Mouse (Mus musculus): Measurements from ENCODE around the gene Lmna.

Lmna gene

GRCm38 (mm10) chr3:88521156-88521555, 11.4 kb upstream of the Lmna start:
- DNase-seq (ENCODE audit: low spot score) = no peak

DNA sequence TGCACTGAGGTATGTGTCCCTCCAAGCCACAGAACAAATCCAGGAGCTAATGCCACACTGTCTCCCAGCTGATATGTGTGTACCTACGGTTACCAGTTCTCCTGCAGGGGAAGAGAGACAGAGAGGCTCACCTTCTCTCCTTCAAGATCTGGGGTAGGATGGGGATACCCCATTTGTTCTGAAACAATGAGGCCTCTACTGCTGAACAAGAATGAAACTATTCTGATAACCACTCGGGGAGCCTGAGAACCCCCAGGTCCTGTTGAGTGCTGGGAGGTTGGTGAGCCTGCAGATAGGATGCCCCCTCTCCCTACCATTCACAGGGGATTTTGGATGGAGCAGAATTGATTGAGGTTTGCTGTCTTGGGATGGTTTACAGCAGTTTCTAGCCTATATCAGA, 10.3 kb upstream of the Lmna start:
- DNase-seq (ENCODE audit: low spot score) = no peak

DNA sequence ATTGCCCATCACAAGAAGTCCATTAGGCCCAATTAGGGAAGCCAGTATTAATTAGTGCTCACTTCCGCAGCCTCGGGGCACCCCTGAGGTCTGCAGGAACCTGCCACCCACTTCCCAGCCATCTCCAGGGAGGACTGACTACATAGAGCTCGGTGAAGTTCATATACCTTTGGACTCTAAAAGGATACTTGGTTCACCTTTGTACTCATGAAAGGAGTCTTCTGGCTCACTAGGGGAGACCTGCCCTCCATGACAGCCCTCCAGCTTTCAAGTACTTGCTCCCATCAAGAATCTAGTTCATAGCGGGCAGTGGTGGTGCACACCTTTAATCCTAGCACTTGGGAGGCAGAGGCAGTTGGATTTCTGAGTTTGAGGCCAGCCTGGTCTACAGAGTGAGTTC, 8.7 kb upstream of the Lmna start:
- DNase-seq (ENCODE audit: low spot score) = no peak

DNA sequence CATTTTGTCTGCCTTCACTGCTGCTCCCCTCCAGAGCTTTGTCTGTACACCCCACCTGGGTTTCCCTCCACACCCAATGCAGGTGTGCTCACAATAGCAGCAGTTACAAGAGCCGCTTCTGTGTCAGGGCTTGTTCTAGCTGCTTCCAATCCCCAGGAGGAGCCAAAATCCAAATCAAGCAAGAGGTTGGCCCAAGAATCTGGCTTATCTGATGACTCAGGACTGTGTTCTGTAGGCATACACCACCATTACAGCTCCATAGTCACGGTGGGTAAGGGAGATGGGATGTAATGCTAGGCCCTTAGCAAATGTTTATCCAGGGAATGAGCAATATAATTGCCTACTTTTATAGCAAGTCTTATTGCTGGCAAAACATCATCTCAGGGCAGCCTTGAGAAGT, 6.7 kb upstream of the Lmna start:
- DNase-seq (ENCODE audit: low spot score) = no peak

DNA sequence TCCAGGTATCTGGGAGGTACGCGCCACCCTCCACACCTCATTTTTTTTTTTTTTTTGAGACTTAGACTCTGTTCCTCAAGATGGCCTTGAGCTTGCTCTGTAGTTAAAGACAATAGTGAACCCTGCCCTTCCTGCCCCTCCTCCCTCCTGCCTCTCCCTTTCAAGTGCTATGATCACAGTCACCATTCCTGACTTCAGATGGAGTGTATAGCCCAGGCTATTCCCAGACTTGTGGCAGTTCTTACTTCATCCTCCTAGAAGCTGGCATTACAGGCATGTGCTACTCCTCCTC, 5.3 kb upstream of the Lmna start:
- no peak for DNase-seq (ENCODE audit: low spot score)

DNA sequence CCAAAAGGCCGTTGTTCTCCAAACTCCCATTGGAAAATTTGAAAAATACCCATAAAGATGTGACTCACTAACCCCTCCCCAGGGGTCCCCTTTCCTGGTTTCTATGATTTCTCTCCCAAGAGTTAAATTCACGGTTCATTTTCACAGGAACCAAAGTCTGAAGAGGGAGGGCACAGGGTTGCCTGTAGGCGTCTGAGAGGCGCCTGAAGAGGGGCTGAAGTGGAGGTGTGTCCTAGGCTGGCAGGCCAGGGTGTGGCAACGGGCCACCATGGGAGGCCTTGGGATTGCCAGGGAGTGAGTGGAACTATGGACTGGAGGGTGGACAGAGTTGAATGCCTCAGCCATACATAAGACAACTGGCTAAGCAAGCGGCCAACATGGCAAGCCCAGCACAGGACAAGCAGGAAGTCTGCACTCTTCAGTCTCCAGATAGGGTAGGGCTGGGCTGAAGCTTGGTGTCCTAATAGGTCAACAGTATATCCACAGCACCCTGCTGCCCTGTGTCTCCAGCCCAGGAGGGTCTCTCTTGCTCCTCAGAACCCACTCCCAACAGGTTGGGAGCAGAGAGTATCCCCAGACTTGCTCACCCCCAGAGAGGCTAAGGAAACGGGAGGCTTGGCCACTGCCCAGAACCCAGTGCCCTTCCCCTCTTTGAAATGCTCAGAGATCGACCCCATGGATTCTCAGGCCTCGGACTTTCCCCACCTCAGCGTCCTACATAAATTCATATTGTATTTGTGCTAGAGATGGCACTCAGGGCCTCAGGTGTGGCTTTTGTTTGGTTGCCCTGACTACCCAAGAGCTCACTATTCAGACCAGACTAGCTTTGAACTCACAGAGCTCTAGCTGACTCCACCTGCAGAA, 4.7 kb upstream of the Lmna start:
- DNase-seq (ENCODE audit: low spot score) = no peak

DNA sequence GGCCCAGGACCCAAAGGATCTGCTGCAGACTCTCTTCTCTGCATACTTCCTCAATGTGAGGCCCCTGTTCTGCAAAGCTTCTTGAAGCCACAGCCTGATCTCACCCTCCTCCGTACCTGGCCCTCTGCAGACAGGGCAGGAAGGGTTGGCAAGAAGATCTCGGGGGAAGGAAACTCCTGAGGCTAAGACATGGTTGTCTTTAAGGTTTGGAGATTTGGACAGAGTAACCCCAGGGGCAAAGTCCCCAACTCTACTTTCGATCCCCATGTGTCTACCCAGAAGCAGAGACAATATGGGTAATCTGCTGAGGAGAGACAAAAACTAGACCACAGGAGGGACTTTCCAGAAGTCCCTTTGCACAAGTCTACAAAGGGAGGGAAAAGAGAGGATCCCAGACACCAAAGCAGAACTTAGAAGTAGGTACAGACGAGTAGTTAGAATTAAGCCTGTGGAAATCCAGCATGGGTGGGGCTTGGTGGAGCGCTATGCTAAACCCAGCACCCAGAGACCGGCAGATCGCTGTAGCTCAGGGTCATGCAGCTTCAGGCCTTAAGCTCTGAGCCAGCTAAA, 3.9 kb upstream of the Lmna start:
- DNase-seq (ENCODE audit: low spot score) = no peak

GRCm38 (mm10) chr3:88512896-88513545, 3.3 kb upstream of the Lmna start:
- no peak for DNase-seq (ENCODE audit: low spot score)

DNA sequence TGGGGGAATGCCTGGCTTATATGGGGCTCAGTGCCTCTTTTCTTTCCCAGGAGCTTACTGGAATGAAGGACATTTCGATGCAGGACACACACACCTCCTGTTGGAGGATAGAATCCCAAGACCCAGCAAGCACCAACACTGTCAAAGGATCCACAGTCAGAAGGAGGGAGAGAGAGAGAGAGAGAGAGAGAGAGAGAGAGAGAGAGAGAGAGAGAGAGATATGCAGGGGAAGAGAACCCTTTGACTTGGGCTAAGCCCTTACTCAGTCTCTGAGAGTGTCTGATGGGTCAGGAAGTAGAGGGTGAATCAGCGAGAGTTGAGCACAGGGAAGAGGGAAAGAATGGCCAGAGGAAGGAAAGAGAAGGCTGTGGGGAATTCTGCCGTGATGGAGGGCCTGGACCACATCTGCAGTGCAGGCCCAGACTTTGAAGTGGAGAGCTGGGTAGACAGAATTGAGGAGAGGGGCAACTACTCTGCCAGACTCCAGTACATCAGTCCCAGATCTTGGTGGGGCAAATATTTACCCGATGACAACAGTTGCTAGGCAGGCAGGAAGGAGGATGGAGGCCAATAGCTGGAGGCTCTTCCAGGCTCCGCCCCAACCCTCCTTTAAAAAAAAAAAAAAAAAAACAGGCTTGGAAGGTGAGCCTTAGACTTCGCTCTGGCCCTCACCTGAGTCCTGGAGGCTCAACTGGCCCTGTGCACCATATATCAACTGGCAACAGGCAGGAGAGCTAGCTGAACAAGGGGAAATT, 2.6 kb upstream of the Lmna start:
- DNase-seq (ENCODE audit: low spot score) = no peak

GRCm38 (mm10) chr3:88511559-88511958, 1.8 kb upstream of the Lmna start:
- DNase-seq (ENCODE audit: low spot score) = no peak

DNA sequence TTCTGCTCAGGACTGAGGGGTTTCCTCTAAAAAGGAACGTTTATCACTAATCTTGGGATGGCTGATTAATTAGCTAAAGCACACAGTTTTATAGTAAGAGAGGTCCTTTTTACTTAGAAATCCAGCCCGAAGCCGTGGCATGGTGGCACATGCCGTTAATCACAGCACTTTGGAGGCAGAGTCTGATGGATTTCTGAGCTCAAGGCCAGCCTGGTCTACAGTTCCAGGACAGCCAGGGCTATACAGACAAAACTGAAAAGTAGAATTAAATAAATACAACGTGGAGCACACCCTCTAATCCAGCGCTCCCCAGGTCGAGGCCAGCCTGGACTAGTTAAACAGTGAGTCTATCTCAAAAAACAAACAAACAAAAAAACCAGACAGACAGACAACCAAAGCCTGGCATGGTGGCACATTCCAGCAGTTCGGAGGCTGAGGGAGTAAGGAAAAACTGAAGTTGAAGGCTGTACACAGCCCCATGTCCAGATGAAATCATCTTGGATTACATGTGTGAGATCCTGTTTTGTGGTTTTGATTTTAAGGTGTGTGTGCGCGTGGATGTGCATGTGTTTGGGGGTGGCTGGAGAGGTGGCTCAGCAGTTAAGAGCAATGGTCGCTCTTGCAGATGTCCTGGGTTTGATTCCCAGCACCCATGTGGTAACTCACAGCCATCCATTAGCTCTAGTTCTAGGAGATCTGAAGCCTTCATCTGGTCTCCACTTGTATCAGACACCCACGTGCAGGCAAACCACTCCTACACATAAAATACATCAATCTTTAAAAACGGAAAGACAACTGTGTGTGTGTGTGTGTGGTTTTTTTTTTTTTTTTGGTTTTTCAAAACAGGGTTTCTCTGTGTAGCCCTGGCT, 899 bp upstream of the Lmna start:
- DNase-seq (ENCODE audit: low spot score) = no peak

GRCm38 (mm10) chr3:88509250-88509649, 506 bp downstream of the Lmna start:
- no peak for DNase-seq (ENCODE audit: low spot score)

DNA sequence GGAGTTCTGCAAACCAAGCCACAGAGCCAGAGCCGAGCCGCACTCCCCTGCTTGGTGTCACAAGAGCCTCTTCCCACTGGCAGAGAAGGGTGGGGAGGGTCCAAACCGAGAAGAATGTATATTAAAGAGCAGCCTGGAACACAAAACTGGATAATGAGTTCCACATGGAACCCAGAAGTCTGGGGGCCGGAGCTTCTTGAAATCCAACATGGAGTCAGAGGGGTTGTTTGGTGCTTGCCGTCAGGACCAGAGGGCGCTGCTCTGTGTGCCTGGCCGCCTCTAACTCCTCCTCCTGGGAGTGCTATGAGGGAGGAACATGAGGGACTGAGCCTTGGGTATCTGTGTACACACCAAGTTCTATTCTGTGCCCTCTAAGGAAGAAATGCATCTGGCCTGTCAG, 4.0 kb downstream of the Lmna start:
- no peak for DNase-seq (ENCODE audit: low spot score)

- no peak for DNase-seq (ENCODE audit: low spot score)
Observed at GRCm38 (mm10) chr3:88505081-88505480, 4.7 kb downstream of the Lmna start.

GRCm38 (mm10) chr3:88503881-88504746, 5.6 kb downstream of the Lmna start:
- no peak for DNase-seq (ENCODE audit: low spot score)

DNA sequence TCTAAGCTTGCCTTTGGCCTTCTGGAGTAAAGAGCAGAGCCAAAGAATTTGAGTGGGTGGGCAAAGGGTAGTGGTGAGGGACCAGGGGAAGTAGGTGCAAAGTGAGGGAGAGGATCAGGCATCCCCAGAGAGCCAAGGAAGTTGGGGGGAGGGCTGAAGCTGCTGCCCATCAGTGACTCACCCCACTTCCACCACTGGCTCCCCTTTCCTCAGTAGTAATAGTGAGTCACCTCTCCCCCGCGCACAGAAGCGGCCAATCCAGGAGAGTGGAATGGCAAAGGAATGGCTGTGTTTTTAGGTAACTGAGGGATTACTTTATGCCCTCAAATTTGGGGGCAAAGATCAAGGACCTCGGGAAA, 6.3 kb downstream of the Lmna start:
- no peak for DNase-seq (ENCODE audit: low spot score)

DNA sequence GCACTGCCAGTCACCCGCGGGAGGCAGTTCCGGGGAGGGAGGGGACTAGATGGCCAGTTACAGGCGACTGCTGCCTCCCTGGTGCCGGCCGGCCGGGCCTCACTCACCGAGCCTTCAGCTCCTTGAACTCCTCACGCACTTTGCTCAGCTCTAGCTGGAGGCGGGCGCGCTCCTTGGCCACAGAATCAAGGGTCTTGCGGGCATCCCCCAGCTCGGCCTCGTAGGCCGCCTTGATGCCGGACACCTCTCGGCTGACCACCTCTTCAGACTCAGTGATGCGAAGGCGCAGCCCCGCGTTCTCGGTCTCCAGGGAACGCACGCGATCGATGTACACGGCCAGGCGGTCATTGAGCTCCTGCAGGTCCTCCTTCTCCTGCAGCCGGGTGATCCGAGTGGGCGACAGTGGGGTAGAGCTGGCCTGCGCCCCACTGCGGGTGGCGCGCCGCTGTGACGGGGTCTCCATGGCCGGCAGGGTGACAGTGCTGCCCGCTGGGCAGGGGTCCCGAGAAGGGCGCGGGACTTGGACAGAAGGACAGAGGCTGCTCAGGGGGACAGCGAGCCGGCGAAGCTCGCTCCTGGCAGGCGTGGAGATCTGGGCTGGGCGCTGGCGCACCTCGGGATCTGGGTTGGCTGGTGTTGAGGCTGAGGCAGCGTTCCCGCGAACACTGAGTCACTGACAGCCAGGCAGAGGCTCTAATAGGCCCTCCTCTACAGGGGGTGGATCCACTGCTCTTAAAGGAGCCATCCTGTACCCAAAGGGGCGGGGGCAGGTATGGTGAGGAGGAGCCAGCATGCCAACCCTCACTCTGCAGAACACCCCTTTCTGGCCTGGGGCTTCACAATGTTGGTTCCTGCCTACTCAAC, 6.9 kb downstream of the Lmna start:
- DNase-seq (ENCODE audit: low spot score) = peak; percentile 69

GRCm38 (mm10) chr3:88502031-88502571, 7.7 kb downstream of the Lmna start:
- DNase-seq (ENCODE audit: low spot score) = no peak

GRCm38 (mm10) chr3:88501366-88502030, 8.3 kb downstream of the Lmna start:
- DNase-seq (ENCODE audit: low spot score) = no peak

Measured in urinary bladder, postnatal 10 days (tissue).